Mouse (Mus musculus) CH12.LX (cell line): ENCODE results near the gene Usp25.

Experiments
- CTCF ChIP-seq, 2 experiments: IDR thresholded peaks in 1 of 2; conservative IDR thresholded peaks in 1 of 2; 2 replicates each; pipeline ENCODE4 v1.5.1; 2011 to 2012; ENCODE audit warnings: low read depth in 2 of 2, low read length in 2 of 2, improper control_type of control experiment in 1 of 2, inconsistent platforms in 1 of 2, mild to moderate bottlenecking in 1 of 2, moderate library complexity in 1 of 2
- EP300 ChIP-seq: IDR thresholded peaks from 2 replicates; pipeline ENCODE4 v1.6.1; 2011; ENCODE audit warnings: low read length, improper control_type of control experiment
- GABPA ChIP-seq: IDR thresholded peaks from 2 replicates; pipeline ENCODE4 v1.6.1; 2012; ENCODE audit warnings: low read depth, low read length, improper control_type of control experiment, inconsistent platforms; ENCODE audit not compliant: insufficient replicate concordance
- MYC ChIP-seq: IDR thresholded peaks from 2 replicates; pipeline ENCODE4 v1.6.1; 2011; ENCODE audit warnings: low read depth, mild to moderate bottlenecking, improper control_type of control experiment, low read length
- POLR2A ChIP-seq: IDR thresholded peaks from 2 replicates; pipeline ENCODE4 v1.6.1; 2011; ENCODE audit warnings: low read depth, mild to moderate bottlenecking, improper control_type of control experiment, low read length
- POLR2AphosphoS2 ChIP-seq: IDR thresholded peaks from 2 replicates; pipeline ENCODE4 v1.6.1; 2011; ENCODE audit warnings: low read depth, low read length, improper control_type of control experiment
- SIN3A ChIP-seq: IDR thresholded peaks from 2 replicates; pipeline ENCODE4 v1.6.1; 2012; ENCODE audit warnings: low read length, improper control_type of control experiment, inconsistent platforms
- USF2 ChIP-seq: conservative IDR thresholded peaks from 2 replicates; pipeline ENCODE4 v1.6.1; 2011; ENCODE audit warnings: low read depth, low read length, improper control_type of control experiment

- TF ChIP-seq CTCF (conservative IDR thresholded peaks at IDR 0.05 in 1 of 2, IDR thresholded peaks at IDR 0.05 in 1 of 2; ENCODE audit: low read depth in 2 of 2, low read length in 2 of 2) = no peak
- no peak for TF ChIP-seq SIN3A
- no peak for TF ChIP-seq POLR2AphosphoS2
- TF ChIP-seq POLR2A = no peak
- no peak for TF ChIP-seq GABPA
- no peak for TF ChIP-seq USF2
- no peak for TF ChIP-seq MYC
- no peak for TF ChIP-seq EP300
These were observed 136.8 kb downstream of the Usp25 start for GRCm38 (mm10) chr16:77150338-77150737.
